Mouse (Mus musculus): Measurements from ENCODE around the gene Fcrl6.

DNA sequence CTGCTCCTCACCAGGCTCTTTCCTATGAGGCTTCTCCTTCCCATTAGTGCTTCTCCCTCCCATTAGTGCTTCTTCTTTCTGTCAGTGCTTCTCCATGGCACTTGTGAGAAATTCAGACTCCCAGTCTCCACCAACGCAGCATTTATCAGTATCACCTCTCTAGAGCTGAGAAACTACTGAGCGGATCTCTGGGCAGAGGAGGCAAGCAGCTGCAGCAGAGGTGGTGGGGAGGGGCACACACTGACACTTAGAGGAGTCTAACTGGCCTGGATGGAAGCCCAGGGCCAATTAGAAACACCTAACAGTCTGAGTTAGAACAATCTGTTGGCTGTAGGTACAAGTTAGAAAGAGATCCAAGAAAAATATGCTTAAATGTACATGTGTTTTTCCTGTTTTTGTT is 36.4 kb upstream of the Fcrl6 start:
- TF ChIP-seq CTCF (IDR thresholded peaks at IDR 0.05; ENCODE audit: extremely low read depth, insufficient read depth, low read length): no peak
- no peak for TF ChIP-seq POLR2A (IDR thresholded peaks at IDR 0.05; ENCODE audit: extremely low read depth, insufficient read depth, low read length)
